Mouse (Mus musculus) lung, postnatal 10 days (tissue): ENCODE measurements at regions not wholly inside any gene's neighbourhood (a gene's known extent, or its start where the extent isn't known, plus 50 kb on each side); places are given as distances from the start of the nearest gene placed in this dataset.
"Not testable (repeated sequence)": the region's sequence is repeated elsewhere in the genome, so short reads cannot be mapped to it uniquely, and the experiment has no call there.

Experiments used
- DNase-seq: peaks from one replicate; pipeline ENCODE4 v3.0.0; 2021

- DNase-seq = no peak
Measured at GRCm38 (mm10) chr17:49282498-49282897, 145.7 kb upstream of the Mocs1 start.

GRCm38 (mm10) chr17:49283491-49283890 is 144.7 kb upstream of the Mocs1 start:
- DNase-seq = no peak

GRCm38 (mm10) chr17:49291636-49292035 is 136.5 kb upstream of the Mocs1 start:
- no peak for DNase-seq

DNA sequence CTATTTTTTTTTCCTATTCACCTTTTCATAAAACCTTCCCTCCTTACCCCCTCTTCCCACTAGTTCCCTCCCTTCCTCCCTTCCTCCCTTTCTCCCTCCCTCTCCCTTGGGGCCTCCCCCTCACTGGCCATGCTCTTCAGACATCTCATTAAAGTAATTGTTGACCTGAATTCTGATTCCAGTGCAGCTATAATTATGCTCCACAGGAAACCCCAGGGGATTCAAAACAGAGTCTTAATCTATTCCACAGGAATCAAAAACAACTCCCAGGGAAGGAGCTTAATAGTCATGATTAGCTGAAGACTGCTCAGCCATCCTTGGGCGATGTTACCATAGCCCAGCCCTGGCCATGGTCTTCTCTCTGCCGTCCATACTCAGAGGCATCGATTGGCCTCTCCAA is 123.7 kb upstream of the Mocs1 start:
- no peak for DNase-seq

GRCm38 (mm10) chr17:49305116-49305515 is 123.0 kb upstream of the Mocs1 start:
- no peak for DNase-seq

DNA sequence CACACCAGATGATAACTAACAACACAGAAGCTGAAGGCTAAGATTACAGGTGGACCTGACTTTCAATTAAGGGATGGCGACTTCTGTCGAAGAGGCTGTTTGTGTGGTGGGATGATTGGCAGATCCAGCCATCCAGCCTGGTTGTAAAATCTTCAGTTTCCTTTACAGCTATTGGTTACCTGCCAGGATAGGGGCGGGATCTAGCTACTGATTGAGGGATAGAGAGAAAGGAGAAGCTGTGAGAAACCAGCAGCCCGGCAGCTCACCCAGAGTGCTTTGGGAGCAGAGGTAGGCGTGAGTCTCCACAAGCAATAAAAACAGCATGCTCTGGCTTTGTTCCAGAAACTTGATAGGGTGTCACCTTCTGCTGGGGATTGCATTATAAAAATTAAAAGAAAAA is 119.1 kb upstream of the Mocs1 start:
- DNase-seq = peak; percentile 52

DNA sequence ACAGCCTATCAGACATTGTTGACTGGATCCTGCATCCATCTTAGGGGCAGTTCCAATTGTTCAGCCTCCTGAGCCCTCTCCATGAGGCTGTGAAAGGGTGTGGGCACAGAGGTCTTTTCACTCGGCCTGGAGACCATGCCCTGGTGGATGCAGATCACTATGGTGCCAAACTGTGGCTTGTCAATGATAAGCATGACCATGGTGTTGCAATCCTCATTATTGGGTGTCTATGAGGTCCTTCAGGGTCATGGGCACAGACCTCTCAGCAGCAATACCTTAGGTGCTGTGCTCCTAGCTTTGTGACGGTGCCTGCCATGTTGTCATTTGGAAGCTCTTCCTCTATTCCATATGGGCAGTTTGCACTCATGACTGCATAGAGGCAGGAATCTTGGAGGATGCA is 114.0 kb upstream of the Mocs1 start:
- no peak for DNase-seq

GRCm38 (mm10) chr17:49327524-49327923 is 100.6 kb upstream of the Mocs1 start:
- DNase-seq = no peak

DNA sequence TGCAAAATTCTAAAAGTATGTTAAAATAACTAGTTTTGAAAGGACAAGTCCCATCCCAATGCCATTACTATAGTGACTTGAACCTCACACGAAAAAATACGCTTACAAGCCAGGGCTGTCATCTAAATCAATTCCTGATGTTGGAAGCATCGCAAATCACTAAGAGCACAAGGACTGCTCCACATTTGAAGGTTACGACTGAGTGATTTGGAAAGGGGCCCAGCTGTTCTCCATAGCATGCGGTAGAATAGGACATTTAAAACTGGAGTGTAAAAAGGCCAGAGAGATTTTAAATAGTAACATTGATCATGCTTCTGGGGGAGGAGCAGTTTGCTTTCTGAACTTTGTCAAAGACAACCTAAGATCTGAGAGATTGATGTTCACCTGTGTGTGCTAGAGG is 92.8 kb upstream of the Mocs1 start:
- no peak for DNase-seq

DNA sequence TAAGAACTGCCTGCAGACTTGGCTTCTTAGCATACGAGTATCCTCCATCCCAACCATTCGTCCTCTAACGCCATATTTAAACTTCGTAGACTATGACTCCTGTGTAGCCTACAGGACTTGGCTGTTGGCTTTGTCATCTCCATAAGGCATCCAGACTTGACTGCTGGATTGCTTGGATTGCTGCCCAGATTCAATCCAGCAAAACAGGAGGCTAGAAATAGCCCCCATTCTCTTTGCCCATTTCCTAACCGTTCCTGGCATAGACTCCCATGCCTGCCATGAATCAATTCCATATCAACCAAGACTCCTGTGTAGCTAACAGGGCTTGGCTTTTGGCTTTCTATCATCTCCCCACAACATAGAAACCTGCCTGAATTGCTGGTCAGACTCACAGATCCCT is 90.3 kb upstream of the Mocs1 start:
- DNase-seq = no peak

- no peak for DNase-seq
Measured at GRCm38 (mm10) chr17:49342636-49343035, 85.5 kb upstream of the Mocs1 start.

DNA sequence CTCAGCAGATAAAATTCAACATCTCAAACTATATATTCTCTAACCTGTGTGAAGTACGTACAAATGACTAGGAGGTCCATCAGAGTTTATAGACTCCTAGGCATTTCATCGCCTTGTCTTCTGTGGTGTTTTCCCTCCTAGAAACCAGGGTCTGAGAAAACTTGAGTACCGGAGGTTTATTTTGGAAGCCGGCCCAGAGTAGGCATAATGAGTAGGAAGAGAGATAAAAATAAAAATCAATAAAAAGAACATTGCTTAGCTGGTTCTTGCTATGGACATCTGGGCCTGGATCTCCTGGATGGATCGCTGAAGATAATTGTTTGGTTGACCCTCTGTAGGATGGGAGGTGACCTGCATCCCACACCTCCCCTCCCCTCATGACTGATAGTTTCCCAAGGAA is 81.5 kb upstream of the Mocs1 start:
- no peak for DNase-seq

DNA sequence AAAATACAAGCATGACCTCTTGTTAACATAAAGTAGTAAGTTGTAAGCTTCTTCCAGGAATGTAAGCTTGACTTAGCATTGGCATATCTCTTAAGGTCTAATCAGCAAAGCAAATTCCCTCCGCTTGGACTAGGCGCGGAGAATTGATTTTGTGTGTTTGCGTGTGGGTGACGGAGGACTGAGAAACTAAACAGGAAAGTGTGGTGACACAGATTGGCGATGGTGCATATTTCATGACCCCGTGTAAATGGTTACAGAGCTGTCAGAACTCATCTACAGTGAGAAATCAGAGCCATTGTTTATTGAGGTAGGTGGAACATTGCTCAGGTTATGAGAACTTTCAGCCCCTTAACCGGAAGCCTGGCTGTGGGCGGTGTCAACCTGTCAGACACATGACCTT is 78.8 kb upstream of the Mocs1 start:
- no peak for DNase-seq

- no peak for DNase-seq
Measured at GRCm38 (mm10) chr17:49359212-49359611, 69.0 kb upstream of the Mocs1 start.

DNA sequence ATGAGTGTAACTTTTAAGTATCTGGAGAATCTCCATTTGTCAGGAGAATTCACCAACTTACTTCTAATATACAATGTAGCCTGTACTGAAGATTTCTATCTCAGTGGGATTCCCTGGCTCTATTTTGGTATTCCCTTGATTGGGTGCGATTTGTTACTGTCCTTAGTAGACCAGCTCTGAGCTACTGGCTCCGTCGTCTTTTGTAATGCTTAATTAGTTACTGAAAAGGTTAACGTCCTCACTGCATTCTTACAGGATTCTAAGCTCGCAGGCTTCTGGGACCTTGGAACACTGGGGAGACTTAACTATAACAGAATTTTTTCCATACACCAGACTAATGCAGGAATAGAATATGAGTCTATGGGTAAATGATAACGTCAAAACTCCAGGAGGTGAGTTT is 67.9 kb upstream of the Mocs1 start:
- DNase-seq = not testable (repeated sequence)

GRCm38 (mm10) chr17:49367791-49368190 is 60.4 kb upstream of the Mocs1 start:
- no peak for DNase-seq

DNA sequence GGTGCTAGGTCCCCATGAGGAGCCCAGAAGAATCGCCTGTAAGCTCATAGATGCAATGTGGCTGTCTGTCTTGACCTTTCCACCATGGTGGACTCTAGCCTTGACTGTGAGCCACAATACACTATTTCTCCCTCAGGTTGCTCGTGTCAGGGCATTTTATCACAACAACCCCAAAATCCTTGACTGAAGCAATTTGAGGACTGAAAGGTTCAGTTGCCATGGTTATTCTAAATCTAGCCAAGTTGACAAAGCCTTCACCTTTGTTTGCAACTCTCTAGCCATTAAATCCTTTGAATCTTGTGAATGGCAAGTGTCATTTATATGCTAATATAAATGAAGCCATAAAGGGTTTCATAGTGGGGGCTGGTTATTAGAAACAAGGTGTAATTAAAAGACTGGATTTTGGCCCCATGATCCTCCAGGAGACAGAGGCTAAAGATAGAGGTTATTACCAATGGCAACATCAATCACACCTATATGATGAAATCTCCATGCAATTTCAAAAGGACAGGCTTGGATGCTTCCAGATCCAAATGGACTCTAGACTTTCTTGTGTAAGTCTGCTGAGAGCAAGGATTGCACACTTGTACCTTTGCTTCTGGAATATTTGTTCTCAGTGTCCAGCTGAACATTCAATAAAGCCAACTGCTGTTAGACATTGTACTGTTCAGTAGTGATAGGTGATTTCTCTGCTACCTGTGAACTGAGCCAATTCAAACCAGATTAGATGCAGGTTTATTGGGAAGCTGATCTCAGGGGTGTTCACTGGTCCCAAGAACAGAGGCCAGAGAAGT is 59.5 kb upstream of the Mocs1 start:
- DNase-seq = no peak

GRCm38 (mm10) chr17:49377626-49378025 is 50.5 kb upstream of the Mocs1 start:
- no peak for DNase-seq
